Mouse (Mus musculus): ENCODE data around the gene BC005624.

GRCm38 (mm10) chr2:30927151-30927781 lies 54.7 kb downstream of the BC005624 start:
- TF ChIP-seq CTCF (IDR thresholded peaks at IDR 0.05; ENCODE audit: borderline replicate concordance, extremely low read depth, insufficient read depth, insufficient read length) (no peak), POLR2A (IDR thresholded peaks at IDR 0.05; ENCODE audit: borderline replicate concordance, extremely low read depth, insufficient read depth, insufficient read length, poor library complexity, severe bottlenecking) (no peak)
